Mouse (Mus musculus) olfactory bulb, adult 2 months (tissue): Measurements from ENCODE around the gene Zfp612.

Experiments
- CTCF ChIP-seq: fragments of 200-500 bp; IDR thresholded peaks from 2 replicates; pipeline ENCODE4 v1.5.1; 2012; ENCODE audit warnings: low read depth, mild to moderate bottlenecking, low read length, moderate library complexity; ENCODE audit not compliant: insufficient read depth
- POLR2A ChIP-seq: fragments of 200-500 bp; IDR thresholded peaks from 2 replicates; pipeline ENCODE4 v1.6.1; 2012; ENCODE audit warnings: mild to moderate bottlenecking, low read depth, low read length, moderate library complexity; ENCODE audit not compliant: insufficient read depth

- TF ChIP-seq POLR2A = no peak
- no peak for TF ChIP-seq CTCF
Measured at GRCm38 (mm10) chr8:110034331-110034730, 45.2 kb upstream of the Zfp612 start.
